Mouse (Mus musculus) liver, postnatal 0 days (tissue): ENCODE data around the gene 1190005I06Rik. TPM values are rescaled to one million over a fixed set of nuclear protein-coding genes. Genes with fewer than 3 reads are reported as not detected.
A peak's percentile ranks its signal among the peaks of the same experiment; 100 is the strongest.

ENCODE experiments used
- ATAC-seq: fragments of 200-750 bp; cut with Nextera tagmentation; 2 replicates; pipeline ENCODE4 v1.8.0; 2017; ENCODE audit warnings: mild to moderate bottlenecking, moderate library complexity
- DNase-seq: peaks from one replicate; pipeline ENCODE4 v3.0.0-alpha.2; 2016
- H3K27ac ChIP-seq: fragments of 300-500 bp; sonication (generic); 2 replicates; pipeline ENCODE4 v1.5.1; 2014; ENCODE audit warnings: antibody characterized with exemption, moderate library complexity, mild to moderate bottlenecking, low read depth
- H3K27me3 ChIP-seq: fragments of 300-500 bp; sonication (generic); 2 replicates; pipeline ENCODE4 v1.6.1; 2014; ENCODE audit warnings: low read length, control low read depth, mixed read lengths; ENCODE audit not compliant: insufficient read depth
- H3K36me3 ChIP-seq: fragments of 300-500 bp; sonication (generic); replicated peaks from 2 replicates; pipeline ENCODE4 v1.6.1; 2014; ENCODE audit warnings: mild to moderate bottlenecking, control low read depth, low read length, moderate library complexity, mixed read lengths; ENCODE audit not compliant: insufficient read depth
- H3K4me1 ChIP-seq: fragments of 300-500 bp; sonication (generic); 2 replicates; pipeline ENCODE4 v1.6.1; 2014; ENCODE audit warnings: antibody characterized with exemption, mild to moderate bottlenecking, control low read depth; ENCODE audit not compliant: insufficient read depth
- H3K4me2 ChIP-seq: fragments of 300-500 bp; sonication (generic); 2 replicates; pipeline ENCODE4 v1.6.1; 2014; ENCODE audit warnings: low read depth, mild to moderate bottlenecking, low read length, moderate library complexity, mixed read lengths
- H3K4me3 ChIP-seq: fragments of 300-500 bp; sonication (generic); 2 replicates; pipeline ENCODE4 v1.5.1; 2014; ENCODE audit warnings: low read depth, low read length
- H3K9ac ChIP-seq: fragments of 300-500 bp; sonication (generic); replicated peaks from 2 replicates; pipeline ENCODE4 v1.6.1; 2014; ENCODE audit warnings: mild to moderate bottlenecking, moderate library complexity
- H3K9me3 ChIP-seq: fragments of 300-500 bp; sonication (generic); 2 replicates; pipeline ENCODE4 v1.6.1; 2016; ENCODE audit warnings: mild to moderate bottlenecking, control low read depth, low read length, mixed read lengths
- CTCF ChIP-seq: sonication (generic); IDR thresholded peaks from 2 replicates; pipeline ENCODE4 v1.5.1; 2016; ENCODE audit warnings: antibody characterized with exemption, low read depth
- EP300 ChIP-seq: IDR thresholded peaks from 2 replicates; pipeline ENCODE4 v1.6.1; 2016; ENCODE audit warnings: antibody characterized with exemption, low read depth, mild to moderate bottlenecking
- WGBS: fragments of 180-500 bp; shearing (Covaris S2); extraction: QIAGEN DNeasy Blood & Tissue Kit; methylation state at CpG from one replicate; pipeline ENCODE4 v1.1.7; 2014; ENCODE audit not compliant: insufficient replicate concordance; 5-methylcytosine and 5-hydroxymethylcytosine counted together
- polyA plus RNA-seq: library from polyadenylated mRNA; unstranded; fragments of >200 nt; fragmentation: Nextera tagmentation; extraction: Ambion mirVana; gene quantifications from 2 replicates; pipeline ENCODE4 v1.2.1, GENCODE M21; 2015

Gene 1190005I06Rik
- polyA plus RNA-seq, 1 experiment from 2014 or later, result 4.8 TPM

DNA sequence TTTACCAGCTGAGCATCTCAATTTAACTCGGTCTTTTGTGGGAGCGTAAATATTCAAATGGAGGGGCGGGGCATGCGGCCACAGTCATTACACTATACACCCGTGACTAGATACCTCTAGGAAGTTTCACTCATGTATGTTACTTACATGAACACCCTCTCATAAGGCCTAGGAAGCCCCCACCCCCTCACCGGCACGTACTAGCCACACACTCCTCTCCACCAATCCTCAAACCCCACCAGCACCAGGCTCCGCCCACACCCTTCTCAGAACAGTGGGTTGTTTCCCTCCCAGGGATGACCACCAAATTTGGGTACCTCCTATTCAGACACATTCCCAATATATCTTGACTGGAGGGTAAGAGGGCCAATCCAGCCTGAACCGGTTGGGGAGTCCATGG, 40.0 kb downstream of the 1190005I06Rik start:
- Histone ChIP-seq H3K27ac (no peak overlapping the region), H3K4me3 (no peak overlapping the region), H3K9me3 (no peaks in the 10 kb centered on the region), H3K9ac (no peak overlapping the region), H3K4me2 (peak overlapping the region; percentile 42), H3K36me3 (no peaks in the 10 kb centered on the region), H3K4me1 (no peaks in the 10 kb centered on the region), H3K27me3 (no peaks in the 10 kb centered on the region)
- DNase-seq, result no peak
- TF ChIP-seq CTCF (no peak), EP300 (no peak)
- WGBS, result 69% methylated on average over 9 of the region's 9 CpGs
- 0 out of 2 replicates have a peak, but pooled peaks have one; percentile 7 for ATAC-seq

DNA sequence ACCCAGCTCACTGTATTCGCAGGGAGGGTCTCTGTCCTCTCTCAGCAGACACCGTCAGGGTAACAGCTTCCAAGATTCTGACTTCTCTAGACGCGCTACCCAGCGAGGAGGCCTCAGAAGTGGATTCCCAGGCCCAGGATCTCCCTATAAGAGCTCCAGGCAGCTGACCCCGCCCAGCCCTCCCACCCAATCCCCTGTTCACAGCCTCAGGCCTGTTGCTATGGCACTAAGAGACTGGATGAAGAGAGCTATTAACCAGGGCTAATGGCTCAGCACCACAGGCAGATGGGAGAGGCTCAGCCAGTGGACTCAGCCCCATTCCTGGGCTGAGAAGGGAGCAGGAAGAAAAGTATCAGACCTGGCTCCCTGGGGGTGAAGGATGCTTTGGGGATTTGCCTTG, 44.8 kb downstream of the 1190005I06Rik start:
- no peak for TF ChIP-seq CTCF
- no peak for TF ChIP-seq EP300
- Histone ChIP-seq H3K36me3 (no peaks in the 10 kb centered on the region), H3K9ac (no peak overlapping the region), H3K27me3 (no peaks in the 10 kb centered on the region), H3K4me2 (no peak overlapping the region), H3K4me3 (no peak overlapping the region), H3K27ac (no peak overlapping the region), H3K9me3 (no peaks in the 10 kb centered on the region), H3K4me1 (no peaks in the 10 kb centered on the region; the same call in 1 of the 2 replicates)
- ATAC-seq, result no peak
- 76% methylated on average over 6 of the region's 6 CpGs for WGBS
- no peak for DNase-seq

DNA sequence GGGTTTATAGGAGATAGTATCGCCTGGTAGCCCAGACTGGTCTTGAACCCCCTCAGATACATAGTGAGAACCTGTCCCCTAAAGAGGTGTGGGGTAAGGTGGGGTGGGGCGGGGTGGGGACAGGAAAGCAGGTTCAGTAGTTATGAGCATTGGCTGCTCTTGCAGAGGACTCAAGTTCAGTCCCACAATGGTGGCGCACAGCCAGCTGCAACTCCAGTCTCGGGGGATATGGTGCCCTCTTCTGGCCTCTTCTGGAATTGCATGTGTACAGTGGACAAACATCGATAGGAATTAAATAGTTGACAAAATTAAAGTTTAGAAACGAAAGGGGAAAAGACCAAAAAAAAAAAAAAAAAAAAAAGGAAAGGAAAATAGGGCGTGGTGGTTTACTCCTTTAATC, 47.9 kb downstream of the 1190005I06Rik start:
- Histone ChIP-seq H3K27me3 (no peaks in the 10 kb centered on the region), H3K36me3 (no peaks in the 10 kb centered on the region), H3K4me1 (no peaks in the 10 kb centered on the region; the same call in 1 of the 2 replicates), H3K27ac (no peak overlapping the region), H3K4me3 (no peak overlapping the region), H3K4me2 (no peak overlapping the region), H3K9me3 (no peaks in the 10 kb centered on the region), H3K9ac (no peak overlapping the region)
- no peak for TF ChIP-seq EP300
- TF ChIP-seq CTCF, result peak; percentile 87
- WGBS, result 33% methylated on average over 7 of the region's 7 CpGs
- ATAC-seq, result no peak
- DNase-seq, result peak; percentile 88

DNA sequence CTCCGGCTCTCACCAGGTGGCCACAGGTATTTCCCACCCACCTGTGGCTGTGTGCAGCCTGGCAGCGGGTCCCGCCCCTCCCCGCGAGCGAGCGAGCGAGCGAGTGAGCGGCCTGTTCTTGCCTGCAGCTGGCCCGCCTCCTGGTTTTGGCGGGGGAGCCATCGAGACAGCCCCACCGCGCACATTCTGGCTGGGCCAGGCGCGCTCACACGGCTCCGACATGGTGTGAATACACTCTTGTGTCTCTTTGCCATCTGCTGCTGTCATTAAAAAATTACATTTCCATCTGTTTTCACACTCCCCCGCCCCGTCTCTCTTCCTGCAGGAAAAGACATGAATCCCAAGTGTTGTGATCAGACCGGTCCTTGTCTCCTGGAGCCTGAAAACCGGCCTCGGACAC, 48.9 kb downstream of the 1190005I06Rik start:
- 55% methylated on average over 23 of the region's 24 CpGs for WGBS
- no peak for DNase-seq
- no peak overlapping the region for H3K4me2 ChIP-seq

DNA sequence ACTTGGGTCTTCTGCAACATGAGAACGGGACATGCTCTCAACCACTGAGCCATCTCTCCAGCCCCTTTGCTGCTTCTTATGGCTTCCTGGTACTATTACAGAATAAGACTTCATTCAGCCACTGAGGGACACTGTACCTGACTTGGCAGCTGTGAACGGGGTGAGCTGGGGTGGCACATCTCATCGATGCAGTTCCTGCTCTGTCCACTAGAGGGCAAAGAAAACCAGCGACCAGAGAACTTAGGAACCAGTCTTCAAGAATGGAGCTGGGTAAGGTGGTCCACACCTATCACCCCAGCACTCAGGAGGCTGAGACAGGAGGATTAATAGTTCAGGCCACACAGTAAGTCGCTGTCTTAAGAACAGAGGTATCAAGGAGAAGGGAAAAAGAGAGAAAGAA, 51.5 kb downstream of the 1190005I06Rik start:
- H3K9ac ChIP-seq, result no peak overlapping the region
- H3K4me3 ChIP-seq, result no peak overlapping the region
- H3K36me3 ChIP-seq, result no peaks in the 10 kb centered on the region
- H3K27me3 ChIP-seq, result no peaks in the 10 kb centered on the region
- H3K4me1 ChIP-seq, result no peaks in the 10 kb centered on the region; the same call in 1 of the 2 replicates
- WGBS, result 9% methylated on average over 5 of the region's 5 CpGs
- TF ChIP-seq CTCF (peak; percentile 93), EP300 (no peak)
- ATAC-seq (peak; percentile 37; the same call in 1 of the 2 replicates), DNase-seq (peak; percentile 79)
- no peak overlapping the region for H3K27ac ChIP-seq
- H3K4me2 ChIP-seq, result no peak overlapping the region
- H3K9me3 ChIP-seq, result no peaks in the 10 kb centered on the region

More for the DNA sequence above, 48.9 kb downstream of the 1190005I06Rik start:
- Histone ChIP-seq H3K4me1 (no peaks in the 10 kb centered on the region; the same call in 1 of the 2 replicates), H3K9me3 (no peaks in the 10 kb centered on the region), H3K27me3 (no peaks in the 10 kb centered on the region), H3K27ac (no peak overlapping the region), H3K4me3 (no peak overlapping the region), H3K9ac (no peak overlapping the region), H3K36me3 (no peaks in the 10 kb centered on the region)
- TF ChIP-seq CTCF (no peak), EP300 (no peak)
- ATAC-seq, result no peak

DNA sequence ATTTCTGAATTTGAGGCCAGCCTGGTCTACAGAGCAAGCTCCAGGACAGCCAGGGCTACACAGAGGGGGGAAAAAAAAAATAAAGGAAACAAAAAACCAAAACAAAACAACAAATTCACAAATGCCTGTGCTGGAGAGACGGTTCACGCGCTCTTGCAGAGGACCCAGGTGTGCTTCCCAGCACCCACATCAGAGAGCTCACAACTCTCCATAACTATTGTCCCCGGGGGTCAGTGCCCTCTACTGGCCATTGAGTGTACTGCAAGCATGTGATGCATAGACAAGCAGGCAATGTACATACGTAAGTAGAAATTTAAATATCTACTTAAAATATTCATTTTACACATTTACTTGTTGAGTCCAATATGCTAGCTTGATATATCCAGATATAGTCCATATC, 52.9 kb downstream of the 1190005I06Rik start:
- Histone ChIP-seq H3K4me3 (no peak overlapping the region), H3K27me3 (no peaks in the 10 kb centered on the region), H3K9ac (no peak overlapping the region), H3K36me3 (no peaks in the 10 kb centered on the region), H3K27ac (no peak overlapping the region), H3K9me3 (no peaks in the 10 kb centered on the region), H3K4me1 (peaks cover 6% of the 10 kb centered on the region), H3K4me2 (no peak overlapping the region)
- 90% methylated on average over 5 of the region's 5 CpGs for WGBS
- ATAC-seq (no peak), DNase-seq (no peak)
- TF ChIP-seq CTCF, result peak; percentile 68
- no peak for TF ChIP-seq EP300
